In genomic region chr10:18007243-18007642, GRCm38 (mm10) we compare ENCODE assay signal across 26 mouse cellular contexts. TPM values are rescaled to one million over a fixed set of nuclear protein-coding genes. Genes with fewer than 3 reads are reported as not detected.
DNase-seq lines count a peak whose midpoint lies in the region; ATAC-seq and TF ChIP-seq lines count a peak whose summit lies in the region.
"Had no signal": no experiment of that assay in that cellular context is flagged by ENCODE, and none has a peak within 500 bp of the region (broad histone marks: within the 10 kb centered on the region; RNA-seq: fewer than 3 reads in every experiment).

No protein-coding gene starts in this region.

- TF ChIP-seq CTCF in heart, postnatal 0 days (IDR thresholded peaks at IDR 0.05; ENCODE audit: low read depth), result no peak

- H3K9ac ChIP-seq in heart, postnatal 0 days (replicated peaks; ENCODE audit: low read depth, low read length), result no peak overlapping the region
- H3K9ac ChIP-seq: embryonic facial prominence, embryonic 13.5 days; forebrain, embryonic 13.5 days; heart, embryonic 12.5 days; heart, embryonic 15.5 days; hindbrain, embryonic 14.5 days; intestine, embryonic 15.5 days had no signal

- no peak overlapping the region for H3K4me2 ChIP-seq in heart, postnatal 0 days (ENCODE audit: low read depth, low read length)
- H3K4me2 ChIP-seq: embryonic facial prominence, embryonic 13.5 days; forebrain, embryonic 13.5 days; heart, embryonic 12.5 days; heart, embryonic 15.5 days; hindbrain, embryonic 14.5 days; intestine, embryonic 15.5 days had no signal

- ATAC-seq in heart, postnatal 0 days (ENCODE audit: insufficient read depth, low read depth), result no peak
- peak; percentile 33 for ATAC-seq in CD4-positive, CD25-positive, alpha-beta regulatory T cell, adult 4 months
- ATAC-seq in erythroid progenitor cell, adult 5-6 weeks (replicated peaks; ENCODE audit: low FRiP score, poor library complexity, severe bottlenecking), result no peak
- ATAC-seq: forebrain, embryonic 13.5 days; forebrain, embryonic 16.5 days; hindbrain, postnatal 0 days; intestine, embryonic 15.5 days; Patski had no signal

- H3K9me3 ChIP-seq in heart, postnatal 0 days (replicated peaks; ENCODE audit: control insufficient read depth, low read length), result no peaks in the 10 kb centered on the region
- H3K9me3 ChIP-seq: embryonic facial prominence, embryonic 10.5 days; embryonic facial prominence, embryonic 13.5 days; forebrain, embryonic 10.5 days; forebrain, embryonic 13.5 days; G1E; heart, embryonic 12.5 days; heart, embryonic 15.5 days; intestine, embryonic 15.5 days had no signal

- peak overlapping the region; percentile 16; the same call in 1 of the 2 replicates for H3K27ac ChIP-seq in heart, postnatal 0 days (ENCODE audit: low read depth)
- H3K27ac ChIP-seq: embryonic facial prominence, embryonic 10.5 days; embryonic facial prominence, embryonic 13.5 days; forebrain, embryonic 10.5 days; forebrain, embryonic 13.5 days; heart, embryonic 15.5 days; hindbrain, embryonic 14.5 days; hindbrain, postnatal 0 days; intestine, embryonic 15.5 days had no signal

- 82% methylated on average over 3 of the region's 3 CpGs for WGBS in heart, postnatal 0 days

- peaks cover 5% of the 10 kb centered on the region for H3K4me1 ChIP-seq in heart, postnatal 0 days (ENCODE audit: control insufficient read depth, insufficient read depth)
- H3K4me1 ChIP-seq: embryonic facial prominence, embryonic 10.5 days; embryonic facial prominence, embryonic 13.5 days; forebrain, embryonic 13.5 days; heart, embryonic 12.5 days; heart, embryonic 15.5 days; intestine, embryonic 15.5 days had no signal

- TF ChIP-seq EP300 in heart, postnatal 0 days (IDR thresholded peaks at IDR 0.05; ENCODE audit: low read depth), result no peak

- DNase-seq in heart, postnatal 0 days (ENCODE audit: low spot score), result no peak
- no peak for DNase-seq in heart, adult 11 months
- DNase-seq in 416B (ENCODE audit: low read depth), result peak; percentile 21
- peak; percentile 58 for DNase-seq in induced T-regulatory cell, adult 2 months (ENCODE audit: low read depth)
- no peak for DNase-seq in cerebellum, postnatal 36 days
- DNase-seq in adrenal gland, postnatal 10 days, result no peak
- DNase-seq: adrenal gland, postnatal 14 days; cerebellum, adult 11-12 months; cerebellum, adult 8-10 months; kidney, adult 11 months had no signal

- H3K36me3 ChIP-seq in heart, postnatal 0 days (replicated peaks; ENCODE audit: control insufficient read depth, insufficient read depth, low read length), result peaks cover 10% of the 10 kb centered on the region
- H3K36me3 ChIP-seq: heart, embryonic 15.5 days had no signal

- no peak overlapping the region for H3K4me3 ChIP-seq in heart, postnatal 0 days (ENCODE audit: low read depth, low read length)
- H3K4me3 ChIP-seq: embryonic facial prominence, embryonic 10.5 days; embryonic facial prominence, embryonic 13.5 days; erythroblast, embryonic 14.5 days; forebrain, embryonic 10.5 days; forebrain, embryonic 13.5 days; heart, embryonic 12.5 days; heart, embryonic 15.5 days; intestine, embryonic 15.5 days had no signal

- no peaks in the 10 kb centered on the region for H3K27me3 ChIP-seq in heart, postnatal 0 days (ENCODE audit: control insufficient read depth, insufficient read depth, low read length)
- H3K27me3 ChIP-seq: CH12.LX; embryonic facial prominence, embryonic 13.5 days; forebrain, embryonic 13.5 days; heart, embryonic 12.5 days; heart, embryonic 15.5 days; intestine, embryonic 15.5 days; Patski had no signal

RNA-seq across cellular contexts. Expression of gene Abracl, which starts 15.8 kb away (rescaled TPM):
- total RNA-seq in heart, postnatal 0 days (2014; rRNA removed; ENCODE audit: low replicate concordance), result 84.3 and 88.7 TPM in 2 replicates
- polyA plus RNA-seq in heart, postnatal 0 days (2015; fragmentation: Nextera tagmentation; extraction: Ambion mirVana), result 255 and 288 TPM in 2 replicates
- 100 to 1,000 TPM; 346 to 495 TPM for polyA plus RNA-seq in CD4-positive, CD25-positive, alpha-beta regulatory T cell, adult 4 months (2017; shearing (Covaris generic))
- total RNA-seq in erythroid progenitor cell, adult 5-6 weeks (2015; ENCODE audit: low replicate concordance), result 56.2 and 99.1 TPM in 2 replicates
- total RNA-seq in erythroid progenitor cell, adult 5-6 weeks (2017; ENCODE audit: low replicate concordance), result 18.2 and 25.7 TPM in 2 replicates
- total RNA-seq in adrenal gland, postnatal 10 days (2021), result 10 to 100 TPM; 31.0 to 40.1 TPM

RNA-seq across cellular contexts. Expression of gene Reps1, which starts 48.4 kb away (rescaled TPM):
- total RNA-seq in heart, postnatal 0 days (2014; rRNA removed; ENCODE audit: low replicate concordance), result 43.4 and 48.3 TPM in 2 replicates
- 6.9 and 9.2 TPM in 2 replicates for polyA plus RNA-seq in heart, postnatal 0 days (2015; fragmentation: Nextera tagmentation; extraction: Ambion mirVana)
- polyA plus RNA-seq in CD4-positive, CD25-positive, alpha-beta regulatory T cell, adult 4 months (2017; shearing (Covaris generic)), result 10 to 100 TPM; 34.9 to 39.9 TPM
- total RNA-seq in erythroid progenitor cell, adult 5-6 weeks (2015; ENCODE audit: low replicate concordance), result 12.3 and 18.0 TPM in 2 replicates
- 14.3 and 16.3 TPM in 2 replicates for total RNA-seq in erythroid progenitor cell, adult 5-6 weeks (2017; ENCODE audit: low replicate concordance)
- total RNA-seq in adrenal gland, postnatal 10 days (2021), result 10 to 100 TPM; 32.3 to 39.3 TPM

RNA-seq across cellular contexts. Expression of gene Heca, which starts 59.4 kb away (rescaled TPM):
- total RNA-seq in heart, postnatal 0 days (2014; rRNA removed; ENCODE audit: low replicate concordance), result 54.5 and 68.6 TPM in 2 replicates
- 4.4 and 6.0 TPM in 2 replicates for polyA plus RNA-seq in heart, postnatal 0 days (2015; fragmentation: Nextera tagmentation; extraction: Ambion mirVana)
- polyA plus RNA-seq in CD4-positive, CD25-positive, alpha-beta regulatory T cell, adult 4 months (2017; shearing (Covaris generic)), result 10 to 100 TPM; 29.1 to 36.7 TPM
- total RNA-seq in erythroid progenitor cell, adult 5-6 weeks (2015; ENCODE audit: low replicate concordance), result 7.5 and 9.7 TPM in 2 replicates
- total RNA-seq in erythroid progenitor cell, adult 5-6 weeks (2017; ENCODE audit: low replicate concordance), result 8.5 and 13.3 TPM in 2 replicates
- total RNA-seq in adrenal gland, postnatal 10 days (2021), result 10 to 100 TPM; 31.8 to 35.7 TPM

Comparison
In these comparisons a context has a peak if more than half of its experiments do, and no peak if none do; other contexts are left out.
1. DNase-seq: peak in 416B (single experiment) and induced T-regulatory cell, adult 2 months (single experiment); none in heart, postnatal 0 days (single experiment), heart, adult 11 months (single experiment), cerebellum, postnatal 36 days (0 of 2) and adrenal gland, postnatal 10 days (single experiment).